Mouse (Mus musculus) thymus, adult 2 months (tissue): ENCODE data around the gene Arhgap21.

ENCODE experiments used
- CTCF ChIP-seq: fragments of 200-500 bp; IDR thresholded peaks from 2 replicates; pipeline ENCODE4 v1.5.1; 2012; ENCODE audit warnings: mild to moderate bottlenecking, control low read depth, low read length, moderate library complexity, borderline replicate concordance; ENCODE audit not compliant: control insufficient read depth, poor library complexity, insufficient read depth; ENCODE audit errors: extremely low read depth
- POLR2A ChIP-seq: fragments of 200-500 bp; IDR thresholded peaks from 2 replicates; pipeline ENCODE4 v1.6.1; 2012; ENCODE audit warnings: mild to moderate bottlenecking, low read length, control low read depth, moderate library complexity; ENCODE audit not compliant: control insufficient read depth, poor library complexity, insufficient read depth; ENCODE audit errors: extremely low read depth

- no peak for TF ChIP-seq CTCF
- TF ChIP-seq POLR2A, result no peak
These were observed 16.0 kb downstream of the Arhgap21 start for GRCm38 (mm10) chr2:20952716-20953115.
